Mouse (Mus musculus): ENCODE measurements around the gene Dennd1b.

The Dennd1b gene

GRCm38 (mm10) chr1:139053003-139053402 lies 89.8 kb downstream of the Dennd1b start:
- in situ Hi-C loops (cut with MboI; ENCODE audit: low pct_unique_long_range_greater_than_20kb in 1 of 2, low sequenced_read_pairs in 2 of 2, unreplicated experiment in 1 of 2), result no loop called here

- in situ Hi-C loops (cut with MboI; ENCODE audit: low pct_unique_long_range_greater_than_20kb in 1 of 2, low sequenced_read_pairs in 2 of 2, unreplicated experiment in 1 of 2), result no loop called here
These were observed 97.1 kb downstream of the Dennd1b start for GRCm38 (mm10) chr1:139060301-139060700.

DNA sequence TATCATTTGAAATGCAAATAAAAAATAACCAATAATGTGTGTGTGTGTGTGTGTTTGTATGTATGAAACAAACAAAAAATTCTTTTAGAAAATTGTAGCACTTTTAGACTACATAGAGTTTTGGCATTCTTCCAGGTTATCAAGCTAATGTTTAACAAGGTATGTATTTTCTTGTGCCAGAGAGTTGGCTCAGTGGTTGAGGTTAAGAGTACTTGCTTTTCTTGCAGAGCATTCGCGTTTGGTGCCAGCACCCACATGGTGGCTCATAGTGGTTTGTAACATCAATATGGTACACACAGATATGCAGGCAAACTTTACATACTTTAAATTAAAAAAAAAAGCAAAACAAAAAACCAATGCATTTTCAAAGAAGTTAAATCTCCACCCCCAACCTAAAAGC lies 101.5 kb downstream of the Dennd1b start:
- in situ Hi-C loops (cut with MboI; ENCODE audit: low pct_unique_long_range_greater_than_20kb in 1 of 2, low sequenced_read_pairs in 2 of 2, unreplicated experiment in 1 of 2), result no loop called here

DNA sequence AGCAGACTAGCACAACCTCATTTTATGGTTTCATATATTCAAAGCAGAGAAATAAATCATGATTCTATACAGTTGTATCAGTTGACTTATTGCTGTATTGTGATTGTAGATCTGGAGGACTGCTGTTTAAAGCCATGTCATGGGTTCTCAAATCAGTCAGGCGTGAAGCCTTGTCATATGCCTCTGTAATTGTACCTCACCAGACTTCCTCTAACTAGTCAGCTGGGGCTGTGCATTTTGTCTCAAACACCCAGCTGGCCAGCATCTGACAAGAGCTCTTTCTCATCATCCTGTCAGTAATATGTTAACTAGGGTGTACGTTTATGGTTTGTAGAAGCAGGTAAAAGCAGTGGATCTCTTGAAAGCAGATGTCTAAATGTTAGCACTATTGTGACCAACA lies 104.0 kb downstream of the Dennd1b start:
- in situ Hi-C loops (cut with MboI; ENCODE audit: low pct_unique_long_range_greater_than_20kb in 1 of 2, low sequenced_read_pairs in 2 of 2, unreplicated experiment in 1 of 2), result no loop called here

- in situ Hi-C loops (cut with MboI; ENCODE audit: low pct_unique_long_range_greater_than_20kb in 1 of 2, low sequenced_read_pairs in 2 of 2, unreplicated experiment in 1 of 2), result no loop called here
These were observed 107.8 kb downstream of the Dennd1b start for GRCm38 (mm10) chr1:139071015-139071414.

GRCm38 (mm10) chr1:139075671-139076070 lies 112.4 kb downstream of the Dennd1b start:
- in situ Hi-C loops (cut with MboI; ENCODE audit: low pct_unique_long_range_greater_than_20kb in 1 of 2, low sequenced_read_pairs in 2 of 2, unreplicated experiment in 1 of 2), result no loop called here

GRCm38 (mm10) chr1:139077989-139078388 lies 114.8 kb downstream of the Dennd1b start:
- in situ Hi-C loops (cut with MboI; ENCODE audit: low pct_unique_long_range_greater_than_20kb in 1 of 2, low sequenced_read_pairs in 2 of 2, unreplicated experiment in 1 of 2), result no loop called here

DNA sequence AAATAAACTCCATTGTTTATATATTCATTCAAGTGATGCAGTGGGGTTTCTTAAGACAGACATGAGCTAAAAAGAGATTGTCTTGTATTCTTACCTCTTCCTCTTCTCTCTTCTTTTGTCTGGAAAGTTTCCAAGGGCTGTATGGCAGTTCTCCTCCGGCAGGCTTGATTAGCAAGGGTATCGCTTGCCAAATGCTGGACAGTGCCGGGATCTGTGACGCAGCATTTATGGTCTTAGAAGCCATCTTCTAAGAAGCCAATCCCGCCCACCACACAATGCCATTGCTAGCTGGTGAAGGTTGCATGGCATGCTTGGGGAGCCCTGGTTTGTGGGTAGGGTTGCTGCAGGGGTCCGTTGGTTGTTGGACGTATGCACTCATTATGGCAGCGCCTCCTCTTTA lies 115.8 kb downstream of the Dennd1b start:
- in situ Hi-C loops (cut with MboI; ENCODE audit: low pct_unique_long_range_greater_than_20kb in 1 of 2, low sequenced_read_pairs in 2 of 2, unreplicated experiment in 1 of 2), result no loop called here

DNA sequence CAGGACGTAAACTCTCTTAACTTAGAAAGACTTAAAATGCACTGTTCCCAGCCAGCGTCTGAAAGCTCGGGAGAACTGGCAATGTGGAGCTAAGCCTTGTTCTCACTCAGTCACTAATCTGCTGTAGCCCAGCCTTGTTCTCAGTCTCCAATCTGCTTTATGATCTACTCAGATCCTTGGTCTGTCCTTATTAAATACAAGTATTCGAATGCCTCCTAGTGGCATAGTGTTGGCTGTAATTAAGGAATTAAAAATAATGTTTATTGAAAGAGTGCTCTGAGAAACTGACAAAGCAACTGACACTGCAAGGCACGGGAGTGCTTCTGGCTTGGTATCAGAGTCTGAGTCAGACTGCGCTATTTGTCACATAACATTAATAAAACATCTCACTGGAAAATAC lies 116.3 kb downstream of the Dennd1b start:
- in situ Hi-C loops (cut with MboI; ENCODE audit: low pct_unique_long_range_greater_than_20kb in 1 of 2, low sequenced_read_pairs in 2 of 2, unreplicated experiment in 1 of 2), result no loop called here

GRCm38 (mm10) chr1:139080517-139081386 lies 117.5 kb downstream of the Dennd1b start:
- in situ Hi-C loops (cut with MboI; ENCODE audit: low pct_unique_long_range_greater_than_20kb in 1 of 2, low sequenced_read_pairs in 2 of 2, unreplicated experiment in 1 of 2), result no loop called here

GRCm38 (mm10) chr1:139083382-139083781 lies 120.1 kb downstream of the Dennd1b start:
- in situ Hi-C loops (cut with MboI; ENCODE audit: low pct_unique_long_range_greater_than_20kb in 1 of 2, low sequenced_read_pairs in 2 of 2, unreplicated experiment in 1 of 2), result no loop called here

DNA sequence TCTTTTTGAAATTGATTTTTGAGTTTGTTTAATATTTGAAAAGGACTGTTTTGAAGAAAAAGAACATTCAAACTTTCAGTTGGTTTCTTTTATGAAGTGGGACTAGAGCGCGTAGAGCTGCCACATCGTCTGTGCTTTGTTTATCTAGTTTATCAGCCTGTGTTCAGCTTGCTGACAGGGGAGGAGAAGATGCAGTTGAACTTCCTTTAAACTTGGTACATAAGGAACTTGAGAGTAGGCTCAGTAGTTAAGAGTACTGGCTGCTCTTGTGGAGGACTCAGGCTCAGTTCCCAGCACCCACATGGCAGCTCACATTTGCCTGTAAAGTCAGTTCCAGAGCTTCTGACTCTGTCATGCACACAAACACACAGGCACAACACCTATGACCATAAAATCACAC lies 124.3 kb downstream of the Dennd1b start:
- in situ Hi-C loops (cut with MboI; ENCODE audit: low pct_unique_long_range_greater_than_20kb in 1 of 2, low sequenced_read_pairs in 2 of 2, unreplicated experiment in 1 of 2), result no loop called here

- in situ Hi-C loops (cut with MboI; ENCODE audit: low pct_unique_long_range_greater_than_20kb in 1 of 2, low sequenced_read_pairs in 2 of 2, unreplicated experiment in 1 of 2), result no loop called here
These were observed 127.5 kb downstream of the Dennd1b start for GRCm38 (mm10) chr1:139090744-139091143.

DNA sequence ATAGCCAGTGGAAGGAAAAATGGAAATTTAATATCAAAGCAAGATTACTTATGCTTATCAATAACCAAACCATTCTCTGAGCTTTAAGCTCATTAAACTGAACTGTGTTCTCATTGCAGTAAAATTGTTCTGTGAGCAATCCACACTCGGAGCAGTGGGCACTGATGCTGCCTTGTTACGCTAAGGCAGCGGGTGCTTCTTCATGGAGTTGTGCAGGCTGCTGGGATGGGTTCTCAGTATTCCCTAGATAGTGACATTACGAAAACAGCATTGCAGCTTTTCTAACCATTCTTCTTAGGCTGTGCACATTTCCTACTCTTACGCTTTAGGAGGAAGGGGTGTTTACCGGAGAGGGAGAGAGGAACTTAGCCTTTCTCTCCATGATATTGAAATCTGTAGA lies 128.5 kb downstream of the Dennd1b start:
- in situ Hi-C loops (cut with MboI; ENCODE audit: low pct_unique_long_range_greater_than_20kb in 1 of 2, low sequenced_read_pairs in 2 of 2, unreplicated experiment in 1 of 2), result no loop called here

- in situ Hi-C loops (cut with MboI; ENCODE audit: low pct_unique_long_range_greater_than_20kb in 1 of 2, low sequenced_read_pairs in 2 of 2, unreplicated experiment in 1 of 2), result no loop called here
These were observed 128.9 kb downstream of the Dennd1b start for GRCm38 (mm10) chr1:139092144-139092543.

- in situ Hi-C loops (cut with MboI; ENCODE audit: low pct_unique_long_range_greater_than_20kb in 1 of 2, low sequenced_read_pairs in 2 of 2, unreplicated experiment in 1 of 2), result no loop called here
These were observed 129.5 kb downstream of the Dennd1b start for GRCm38 (mm10) chr1:139092722-139093121.

GRCm38 (mm10) chr1:139096369-139096768 lies 133.1 kb downstream of the Dennd1b start:
- in situ Hi-C loops (cut with MboI; ENCODE audit: low pct_unique_long_range_greater_than_20kb in 1 of 2, low sequenced_read_pairs in 2 of 2, unreplicated experiment in 1 of 2), result no loop called here

GRCm38 (mm10) chr1:139098088-139098487 lies 134.9 kb downstream of the Dennd1b start:
- in situ Hi-C loops (cut with MboI; ENCODE audit: low pct_unique_long_range_greater_than_20kb in 1 of 2, low sequenced_read_pairs in 2 of 2, unreplicated experiment in 1 of 2), result no loop called here

- in situ Hi-C loops (cut with MboI; ENCODE audit: low pct_unique_long_range_greater_than_20kb in 1 of 2, low sequenced_read_pairs in 2 of 2, unreplicated experiment in 1 of 2), result no loop called here
These were observed 138.5 kb downstream of the Dennd1b start for GRCm38 (mm10) chr1:139101725-139102124.

- in situ Hi-C loops (cut with MboI; ENCODE audit: low pct_unique_long_range_greater_than_20kb in 1 of 2, low sequenced_read_pairs in 2 of 2, unreplicated experiment in 1 of 2), result no loop called here
These were observed 145.0 kb downstream of the Dennd1b start for GRCm38 (mm10) chr1:139108251-139108650.
